Mouse (Mus musculus) spleen, postnatal 14 days (tissue): ENCODE results near the gene Sos2.

Source experiments
- DNase-seq, 2 experiments: peaks; one replicate each; pipeline ENCODE4 v3.0.0; 2021 to 2022; ENCODE audit warnings: low spot score in 2 of 2

Sos2 gene

GRCm38 (mm10) chr12:69681566-69682061 is at the start of gene Sos2:
TSS of gene Sos2 (minus strand) at chr12:69681852.
- DNase-seq: peak; percentile 44 to 49

GRCm38 (mm10) chr12:69730306-69730705 is 48.7 kb upstream of the Sos2 start:
- DNase-seq: no peak

DNA sequence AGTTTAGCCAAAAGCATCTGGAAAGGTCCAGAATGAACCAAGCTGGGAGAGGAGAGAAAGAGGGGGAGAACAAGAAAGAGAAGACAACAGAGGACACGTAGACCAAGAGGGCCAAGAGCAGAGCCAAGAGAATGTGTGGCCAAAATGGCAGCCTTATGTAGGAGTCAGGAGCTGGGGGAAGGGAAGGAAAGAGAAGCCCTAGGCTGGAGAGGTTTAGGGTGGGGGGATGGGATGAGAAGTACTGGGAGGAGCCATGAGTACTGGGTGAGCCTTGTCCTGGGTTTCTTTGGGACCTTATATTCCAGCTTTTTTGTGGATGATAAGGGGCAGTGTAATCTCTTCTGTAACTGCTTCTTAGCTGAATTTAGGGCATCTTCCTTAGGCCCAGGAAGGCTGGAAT is 47.6 kb upstream of the Sos2 start:
- no peak for DNase-seq

DNA sequence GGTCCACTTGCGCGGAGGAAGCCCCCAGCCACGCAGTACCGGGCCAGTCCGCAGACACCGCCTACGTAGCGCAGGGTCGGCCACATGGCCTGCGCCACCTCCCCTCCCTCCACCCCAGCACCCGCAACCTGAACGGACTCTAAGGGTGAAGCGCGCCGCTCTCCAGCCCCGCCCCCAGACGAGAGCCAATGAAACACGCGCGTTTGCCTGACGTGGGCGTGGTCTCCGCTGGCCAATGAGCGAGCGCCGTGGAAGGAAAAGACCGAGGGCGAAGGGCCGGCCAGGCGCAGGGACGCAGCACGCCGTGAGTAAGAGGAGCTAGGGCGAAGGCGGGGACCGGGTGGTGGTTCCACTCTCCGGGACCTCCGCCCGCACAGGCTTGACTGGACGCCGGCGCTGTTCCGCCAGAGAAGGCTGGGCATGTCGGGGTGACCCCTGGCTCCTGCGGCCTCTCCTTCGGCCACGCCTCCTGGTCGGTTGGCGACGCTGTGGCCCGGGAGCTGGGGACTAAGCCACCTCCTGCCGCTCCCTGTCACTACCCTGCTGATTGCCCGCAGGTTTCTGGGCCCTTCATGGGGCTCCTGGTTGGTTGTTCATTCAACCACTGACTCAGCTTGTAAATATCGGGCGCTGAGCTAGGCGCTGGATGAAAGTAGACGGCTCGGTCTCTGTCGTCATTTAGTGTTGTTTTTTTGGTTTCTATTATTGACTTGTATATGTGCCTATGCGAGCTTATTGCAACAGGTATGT is 43.2 kb upstream of the Sos2 start, which contains the start of the genes L2hgdh and Atp5s:
Gene L2hgdh (minus strand): TSS at position 163 of the 750 bp plus-strand sequence.
Gene Atp5s (plus strand): TSS at position 240 of the 750 bp plus-strand sequence.
- DNase-seq: peak; percentile 94 to 95

GRCm38 (mm10) chr12:69724018-69724710 is 42.5 kb upstream of the Sos2 start:
- DNase-seq: no peak

DNA sequence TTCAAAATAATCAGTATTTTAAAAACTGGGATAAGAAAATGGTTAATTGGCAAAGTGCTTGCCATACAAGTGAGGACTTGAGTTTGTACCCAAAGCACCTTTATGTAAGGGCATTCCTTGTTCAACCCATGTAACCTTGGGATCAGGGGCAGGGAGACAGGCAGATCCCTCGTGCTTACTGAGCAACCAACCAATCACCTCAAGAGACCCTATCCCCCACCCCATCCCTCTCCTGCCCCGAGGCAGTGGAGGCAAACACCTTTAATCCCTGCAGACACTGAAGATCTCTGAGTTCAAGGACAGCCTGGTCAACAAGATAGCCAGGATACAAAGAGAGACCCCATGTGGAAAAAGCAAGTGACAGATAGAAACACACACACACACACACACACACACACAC is 41.7 kb upstream of the Sos2 start:
- no peak for DNase-seq

DNA sequence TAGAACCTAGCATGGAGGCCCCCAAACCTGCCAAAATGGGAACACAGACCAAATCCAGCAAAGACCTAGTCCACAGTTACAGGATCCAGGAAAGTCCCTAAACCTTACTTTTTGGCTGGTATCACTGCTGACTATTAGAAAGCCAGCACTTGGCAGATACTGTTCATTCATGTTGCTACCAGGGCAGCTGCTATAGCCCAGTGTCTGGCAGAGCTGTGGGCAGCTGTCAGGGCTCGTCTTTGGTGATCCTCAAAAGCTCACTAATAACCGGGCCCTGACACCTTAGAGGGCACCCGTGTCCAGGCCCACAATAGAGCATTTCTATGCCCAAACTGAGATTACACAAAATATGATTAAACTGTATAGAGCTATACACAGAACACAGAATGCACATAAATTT is 41.2 kb upstream of the Sos2 start:
- DNase-seq: no peak

GRCm38 (mm10) chr12:69713628-69714027 is 32.0 kb upstream of the Sos2 start:
- no peak for DNase-seq

DNA sequence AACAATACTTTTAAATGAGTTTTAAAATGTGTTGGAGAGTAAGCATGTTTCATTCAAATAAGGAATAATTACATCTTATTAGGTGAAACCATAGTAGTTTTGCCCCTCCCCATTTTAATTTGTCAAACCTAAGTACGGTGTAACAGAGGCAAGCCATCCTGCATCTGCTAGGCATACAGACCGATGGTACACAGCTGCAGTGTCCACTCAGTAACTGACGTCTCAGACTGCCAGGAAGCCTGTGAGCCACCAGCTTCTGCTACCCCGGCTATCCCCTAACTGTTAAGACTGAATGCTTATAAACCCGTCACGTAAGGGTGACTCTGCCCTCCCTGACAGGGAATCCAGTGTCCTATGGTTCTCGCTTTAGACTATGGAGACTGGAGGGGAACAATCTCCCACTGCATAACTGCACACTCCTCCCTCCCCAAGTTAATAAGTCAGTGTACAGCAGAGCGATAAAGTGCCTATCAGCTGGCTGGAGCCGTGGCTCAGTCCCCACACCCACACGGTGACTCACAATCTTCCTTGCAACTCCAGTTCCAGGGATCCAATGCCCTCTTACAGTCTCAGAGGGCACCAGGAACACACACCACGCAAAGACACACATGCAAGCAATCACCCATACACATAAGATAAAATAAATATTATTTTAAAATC is 23.3 kb upstream of the Sos2 start:
- DNase-seq: no peak

GRCm38 (mm10) chr12:69698352-69698751 is 16.7 kb upstream of the Sos2 start:
- DNase-seq: no peak

- peak in 1 of 2 experiments; percentile 49 for DNase-seq
These were observed 15.1 kb upstream of the Sos2 start for GRCm38 (mm10) chr12:69696746-69697145.

DNA sequence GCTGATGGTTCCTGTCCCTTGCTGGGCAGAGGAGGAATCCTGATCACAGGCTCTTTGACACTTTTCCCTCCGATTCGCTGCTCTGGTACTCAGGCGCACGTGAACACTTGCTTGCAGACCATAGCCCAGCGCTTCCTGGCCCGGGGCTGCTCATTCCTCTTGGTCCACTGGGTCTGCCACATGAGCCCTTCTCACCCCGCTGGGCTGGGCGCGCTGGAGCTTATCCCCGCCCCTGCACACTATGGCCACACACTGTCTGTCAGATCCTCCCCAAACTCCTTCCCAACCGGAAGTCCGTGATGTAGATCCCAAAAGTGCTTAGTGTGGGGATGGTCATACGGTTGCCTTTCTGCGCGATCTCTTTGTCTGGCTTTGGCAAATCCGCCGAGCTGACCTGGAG is 11.8 kb upstream of the Sos2 start:
- DNase-seq: no peak

DNA sequence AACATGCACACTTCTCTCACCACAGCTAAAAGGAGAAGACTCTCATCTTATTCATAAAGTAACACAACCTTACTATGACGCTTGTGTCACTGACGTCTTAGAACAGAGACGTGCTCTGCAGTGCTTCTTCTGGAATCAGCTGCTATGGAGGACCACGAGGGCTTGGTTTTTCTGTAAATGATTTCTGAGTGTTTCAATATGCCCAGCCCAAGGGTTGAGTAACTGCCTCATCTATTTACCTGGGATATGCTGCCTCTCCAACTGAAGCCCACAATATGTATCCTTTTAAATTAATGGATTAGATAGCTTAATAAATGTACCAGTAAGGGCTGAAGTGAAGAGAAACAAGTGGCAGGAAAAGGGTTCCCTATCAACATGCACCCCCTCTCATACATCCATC is 9.1 kb upstream of the Sos2 start:
- no peak for DNase-seq

DNA sequence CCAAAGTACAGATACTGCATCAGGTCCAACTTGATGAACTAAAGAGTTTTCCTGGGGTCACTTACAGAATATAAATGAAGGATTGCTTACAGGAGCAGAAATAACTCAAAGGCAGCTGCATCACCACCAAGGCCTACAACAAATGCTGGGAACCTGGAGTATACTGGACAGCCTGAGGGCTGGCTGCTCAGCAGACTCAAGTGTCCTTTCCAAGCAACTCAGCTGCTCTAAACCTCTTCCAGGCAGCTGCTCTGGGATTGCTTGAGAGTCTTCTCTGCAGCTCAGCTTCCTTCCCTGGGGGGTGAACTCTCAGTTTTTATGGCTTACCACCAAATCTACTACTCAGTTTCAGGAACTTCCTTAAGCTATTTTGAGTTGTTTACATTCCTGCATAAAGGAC is 7.4 kb upstream of the Sos2 start:
- DNase-seq: no peak

- DNase-seq: no peak
These were observed 6.7 kb upstream of the Sos2 start for GRCm38 (mm10) chr12:69688368-69688767.

DNA sequence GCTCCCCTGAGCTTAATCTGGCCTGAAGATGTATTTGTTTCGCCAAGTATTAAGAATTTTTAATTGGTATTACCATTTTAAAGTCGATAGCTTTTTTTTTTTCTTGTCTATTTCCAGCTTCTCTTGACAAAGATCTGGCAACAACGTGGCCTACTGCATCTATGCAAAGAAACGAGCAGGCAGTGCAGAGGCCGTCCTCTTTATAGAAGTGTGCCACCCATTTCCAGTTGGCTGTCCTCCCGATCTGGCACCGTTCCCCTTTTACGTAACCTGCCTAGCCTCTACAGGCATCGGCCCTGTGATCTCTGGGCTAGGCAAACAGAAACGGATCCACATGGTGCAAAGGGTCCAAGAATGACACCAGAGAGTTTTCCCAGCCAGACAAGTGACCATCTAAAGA is 1.9 kb upstream of the Sos2 start:
- DNase-seq: peak; percentile 50 to 66

- DNase-seq: no peak
These were observed 1.3 kb upstream of the Sos2 start for GRCm38 (mm10) chr12:69682788-69683419.

GRCm38 (mm10) chr12:69682065-69682787 is 574 bp upstream of the Sos2 start:
- peak; percentile 73 to 74 for DNase-seq

- peak; percentile 19 to 48 for DNase-seq
These were observed 752 bp downstream of the Sos2 start for GRCm38 (mm10) chr12:69680635-69681565.

- DNase-seq: no peak
These were observed 5.5 kb downstream of the Sos2 start for GRCm38 (mm10) chr12:69676157-69676556.
